Mouse (Mus musculus) gonadal fat pad, adult 2 months (tissue): ENCODE measurements around the gene Ube2n. TPM values are rescaled to one million over a fixed set of nuclear protein-coding genes. Genes with fewer than 3 reads are reported as not detected.

Experiments
- polyA plus RNA-seq: library from polyadenylated mRNA; depleted of rRNA; stranded (reverse); fragments of >200 nt; gene quantifications from 2 replicates; pipeline ENCODE4 v1.2.3, GENCODE M21; 2012; rRNA removed

Ube2n gene
- polyA plus RNA-seq, 1 experiment: 67.7 TPM

Other genes with a start within 250 kb of the Ube2n start
- gene Cradd, start 191.0 kb upstream of the Ube2n start, polyA plus RNA-seq: 17.1 and 21.3 TPM in 2 replicates
- 10.8 and 14.6 TPM in 2 replicates for gene Socs2, start 98.0 kb upstream of the Ube2n start, polyA plus RNA-seq
- 116 and 136 TPM in 2 replicates for gene Mrpl42, start 13.2 kb upstream of the Ube2n start, polyA plus RNA-seq
- gene Nudt4, start 49.0 kb downstream of the Ube2n start, polyA plus RNA-seq: 41.0 and 43.6 TPM in 2 replicates
- gene Anapc15-ps, start 158.3 kb downstream of the Ube2n start, polyA plus RNA-seq: not detected in 2 replicates